Mouse (Mus musculus): ENCODE data around the gene Cdk5rap3. TPM values are rescaled to one million over a fixed set of nuclear protein-coding genes. Genes with fewer than 3 reads are reported as not detected.

Cdk5rap3 gene
- total RNA-seq, 2 experiments from 2014 or later, result 30.0 to 39.3 TPM

GRCm38 (mm10) chr11:96895886-96896285, 20.4 kb downstream of the Cdk5rap3 start:
- DNase-seq, result no peak

- DNase-seq, result no peak
Measured at GRCm38 (mm10) chr11:96893203-96893842, 23.0 kb downstream of the Cdk5rap3 start.

GRCm38 (mm10) chr11:96891784-96892527, 24.3 kb downstream of the Cdk5rap3 start:
- no peak for DNase-seq

- no peak for DNase-seq
Measured at GRCm38 (mm10) chr11:96886942-96887546, 29.3 kb downstream of the Cdk5rap3 start.

GRCm38 (mm10) chr11:96885901-96886340, 30.4 kb downstream of the Cdk5rap3 start:
- no peak for DNase-seq

- DNase-seq, result no peak
Measured at GRCm38 (mm10) chr11:96880296-96880695, 36.0 kb downstream of the Cdk5rap3 start.

- no peak for DNase-seq
Measured at GRCm38 (mm10) chr11:96879359-96879758, 36.9 kb downstream of the Cdk5rap3 start.

- no peak for DNase-seq
Measured at GRCm38 (mm10) chr11:96878715-96879114, 37.6 kb downstream of the Cdk5rap3 start.

GRCm38 (mm10) chr11:96877071-96877470, 39.2 kb downstream of the Cdk5rap3 start:
- no peak for DNase-seq

GRCm38 (mm10) chr11:96876300-96877040, 39.8 kb downstream of the Cdk5rap3 start:
- no peak for DNase-seq

- peak; percentile 79 for DNase-seq
Measured at GRCm38 (mm10) chr11:96875745-96876144, 40.6 kb downstream of the Cdk5rap3 start.

- no peak for DNase-seq
Measured at GRCm38 (mm10) chr11:96875270-96875669, 41.0 kb downstream of the Cdk5rap3 start.

- DNase-seq, result peak; percentile 68
Measured at GRCm38 (mm10) chr11:96873601-96874140, 42.6 kb downstream of the Cdk5rap3 start.

GRCm38 (mm10) chr11:96872441-96873379, 43.6 kb downstream of the Cdk5rap3 start:
- DNase-seq, result peak; percentile 21

- peak; percentile 69 for DNase-seq
Measured at GRCm38 (mm10) chr11:96867149-96867548, 49.1 kb downstream of the Cdk5rap3 start.

GRCm38 (mm10) chr11:96863206-96863995, 52.9 kb downstream of the Cdk5rap3 start:
- peak; percentile 64 for DNase-seq

GRCm38 (mm10) chr11:96862534-96862933, 53.8 kb downstream of the Cdk5rap3 start:
- DNase-seq, result no peak

GRCm38 (mm10) chr11:96861878-96862289, 54.4 kb downstream of the Cdk5rap3 start:
- peak; percentile 98 for DNase-seq

GRCm38 (mm10) chr11:96861446-96861845, 54.9 kb downstream of the Cdk5rap3 start:
- DNase-seq, result peak; percentile 45

- DNase-seq, result peak; percentile 96
Measured at GRCm38 (mm10) chr11:96860564-96860963, 55.7 kb downstream of the Cdk5rap3 start.
